Mouse (Mus musculus): ENCODE measurements around the gene Nlgn3. TPM values are rescaled to one million over a fixed set of nuclear protein-coding genes. Genes with fewer than 3 reads are reported as not detected.
"Not testable (repeated sequence)": the region's sequence is repeated elsewhere in the genome, so short reads cannot be mapped to it uniquely, and the experiment has no call there.

The Nlgn3 gene
- polyA plus RNA-seq, 1 experiment from 2014 or later, result 94.7 TPM

DNA sequence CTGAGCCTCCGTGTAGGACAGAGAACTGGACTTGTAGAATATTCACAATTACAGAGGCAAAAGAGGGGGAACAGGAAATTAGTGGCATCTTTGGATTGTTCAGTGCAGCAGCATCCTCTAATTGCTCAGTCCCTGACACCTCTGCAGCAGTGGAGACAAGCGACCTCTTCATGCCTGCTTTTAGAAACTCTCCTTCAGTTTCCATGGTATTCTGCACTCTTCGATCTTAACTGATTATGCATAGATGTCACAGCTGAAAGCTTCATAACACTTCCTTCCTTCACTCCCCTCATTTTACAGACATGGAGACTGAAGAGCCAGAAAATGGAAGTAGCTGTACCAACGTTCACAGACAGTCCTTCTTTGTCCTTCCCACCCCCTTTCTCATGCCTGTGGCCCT is 47.5 kb downstream of the Nlgn3 start:
- Histone ChIP-seq H3K4me3 (ENCODE audit: low read depth, low read length) (no peak overlapping the region), H3K4me2 (ENCODE audit: low read length) (no peak overlapping the region), H3K9me3 (replicated peaks; ENCODE audit: control insufficient read depth, low read length, poor library complexity, severe bottlenecking) (no peaks in the 10 kb centered on the region), H3K4me1 (ENCODE audit: control insufficient read depth, insufficient read depth, low read length) (no peaks in the 10 kb centered on the region), H3K9ac (ENCODE audit: low read depth, low read length) (no peak overlapping the region), H3K27me3 (ENCODE audit: control insufficient read depth, insufficient read depth, low read depth, low read length) (no peaks in the 10 kb centered on the region), H3K27ac (ENCODE audit: low read length) (no peak overlapping the region), H3K36me3 (ENCODE audit: control insufficient read depth, insufficient read depth, low read length) (no peaks in the 10 kb centered on the region)
- no peak for ATAC-seq
- WGBS, result 51% methylated on average over 4 of the region's 4 CpGs

DNA sequence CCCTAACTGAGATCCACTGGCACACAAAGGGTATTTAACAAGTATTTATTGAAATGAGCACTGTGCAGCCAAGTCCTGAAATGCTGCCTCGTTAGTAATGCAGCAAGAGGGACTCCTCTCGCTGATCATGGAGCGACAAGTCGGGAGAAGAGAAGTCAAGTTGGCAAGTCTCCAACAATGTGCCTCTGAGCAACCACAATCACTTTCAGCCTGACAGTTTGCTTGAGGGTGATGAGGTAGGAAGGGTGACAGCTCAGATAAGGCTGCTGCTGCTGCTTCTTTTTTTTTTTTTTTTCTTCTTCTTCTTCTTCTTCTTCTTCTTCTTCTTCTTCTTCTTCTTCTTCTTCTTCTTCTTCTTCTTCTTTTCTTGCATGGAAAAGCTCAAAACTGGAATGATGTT is 52.2 kb downstream of the Nlgn3 start:
- no peak overlapping the region for H3K4me3 ChIP-seq (ENCODE audit: low read depth, low read length)
- H3K4me2 ChIP-seq (ENCODE audit: low read length), result no peak overlapping the region
- no peaks in the 10 kb centered on the region for H3K4me1 ChIP-seq (ENCODE audit: control insufficient read depth, insufficient read depth, low read length)
- WGBS, result 61% methylated on average over 4 of the region's 4 CpGs
- H3K27ac ChIP-seq (ENCODE audit: low read length), result no peak overlapping the region
- H3K9me3 ChIP-seq (replicated peaks; ENCODE audit: control insufficient read depth, low read length, poor library complexity, severe bottlenecking), result no peaks in the 10 kb centered on the region
- H3K9ac ChIP-seq (ENCODE audit: low read depth, low read length), result no peak overlapping the region
- H3K36me3 ChIP-seq (ENCODE audit: control insufficient read depth, insufficient read depth, low read length), result no peaks in the 10 kb centered on the region
- no peak for ATAC-seq
- H3K27me3 ChIP-seq (ENCODE audit: control insufficient read depth, insufficient read depth, low read depth, low read length), result no peaks in the 10 kb centered on the region

DNA sequence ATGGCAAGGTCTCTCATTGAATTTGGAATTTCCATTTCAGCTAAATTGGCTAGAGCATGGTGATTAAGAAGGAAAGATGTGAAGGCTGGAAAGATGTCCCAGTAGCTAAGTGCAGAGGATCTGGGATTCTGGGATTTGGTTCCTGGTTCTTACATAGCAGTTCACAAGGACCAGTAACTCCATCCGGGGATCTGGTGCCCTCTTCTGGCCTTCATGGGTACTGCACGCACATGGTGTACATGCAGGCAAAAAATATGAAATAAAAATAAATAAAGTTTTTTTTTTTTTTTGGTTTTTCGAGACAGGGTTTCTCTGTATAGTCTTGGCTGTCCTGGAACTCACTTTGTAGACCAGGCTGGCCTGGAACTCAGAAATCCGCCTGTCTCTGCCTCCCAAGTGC is 59.9 kb downstream of the Nlgn3 start:
- ATAC-seq; H3K27me3 ChIP-seq (ENCODE audit: control insufficient read depth, insufficient read depth, low read depth, low read length); H3K4me3 ChIP-seq (ENCODE audit: low read depth, low read length); H3K27ac ChIP-seq (ENCODE audit: low read length); H3K4me2 ChIP-seq (ENCODE audit: low read length); H3K4me1 ChIP-seq (ENCODE audit: control insufficient read depth, insufficient read depth, low read length); H3K9me3 ChIP-seq (replicated peaks; ENCODE audit: control insufficient read depth, low read length, poor library complexity, severe bottlenecking); H3K9ac ChIP-seq (ENCODE audit: low read depth, low read length); H3K36me3 ChIP-seq (ENCODE audit: control insufficient read depth, insufficient read depth, low read length): not testable (repeated sequence)
- 69% methylated on average over 4 of the region's 4 CpGs for WGBS

DNA sequence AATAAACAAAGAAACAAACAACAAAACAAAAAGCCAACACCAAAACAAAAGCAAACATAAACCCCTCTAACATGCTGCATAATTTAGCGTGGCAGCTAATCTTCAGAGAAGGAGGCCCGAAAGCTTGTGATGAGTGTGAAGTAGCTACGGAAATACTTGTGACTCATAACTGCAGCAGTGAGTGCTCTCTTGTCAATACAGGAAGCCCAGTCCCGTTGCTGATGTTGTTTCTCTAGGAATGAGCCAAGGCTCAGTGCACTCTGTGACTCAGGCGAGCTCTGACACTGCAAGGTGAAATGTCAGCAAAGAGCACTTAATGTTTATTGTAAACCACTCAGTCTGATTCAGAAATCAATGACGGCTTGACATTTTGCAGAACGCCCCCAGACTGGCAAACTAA is 70.0 kb downstream of the Nlgn3 start:
- Histone ChIP-seq H3K4me2 (ENCODE audit: low read length) (no peak overlapping the region), H3K4me1 (ENCODE audit: control insufficient read depth, insufficient read depth, low read length) (no peaks in the 10 kb centered on the region), H3K27me3 (ENCODE audit: control insufficient read depth, insufficient read depth, low read depth, low read length) (no peaks in the 10 kb centered on the region), H3K27ac (ENCODE audit: low read length) (no peak overlapping the region), H3K9me3 (replicated peaks; ENCODE audit: control insufficient read depth, low read length, poor library complexity, severe bottlenecking) (no peaks in the 10 kb centered on the region), H3K4me3 (ENCODE audit: low read depth, low read length) (no peak overlapping the region), H3K9ac (ENCODE audit: low read depth, low read length) (no peak overlapping the region), H3K36me3 (ENCODE audit: control insufficient read depth, insufficient read depth, low read length) (no peaks in the 10 kb centered on the region)
- WGBS, result 75% methylated on average over 7 of the region's 7 CpGs
- ATAC-seq, result no peak

DNA sequence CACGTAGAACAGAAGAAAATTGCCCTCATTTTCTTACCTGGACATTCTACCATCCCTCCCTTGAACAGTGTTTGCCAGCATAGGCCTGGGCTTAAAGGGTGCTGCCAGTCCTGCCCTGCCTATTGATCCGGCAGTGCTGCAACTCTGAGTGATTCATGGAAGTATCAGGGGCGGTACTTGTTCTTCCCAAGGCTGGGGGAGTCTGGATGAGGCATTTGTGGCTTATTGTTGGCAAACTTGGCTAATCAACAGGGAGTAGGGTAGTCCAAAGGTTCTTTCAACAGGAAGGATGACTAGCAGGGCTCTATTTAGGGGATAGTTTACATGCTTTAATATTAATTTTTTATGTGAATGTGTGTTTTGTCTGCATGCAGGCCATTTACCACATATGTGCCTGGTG is 71.6 kb downstream of the Nlgn3 start:
- Histone ChIP-seq H3K4me3 (ENCODE audit: low read depth, low read length) (no peak overlapping the region), H3K9me3 (replicated peaks; ENCODE audit: control insufficient read depth, low read length, poor library complexity, severe bottlenecking) (no peaks in the 10 kb centered on the region), H3K4me2 (ENCODE audit: low read length) (no peak overlapping the region), H3K36me3 (ENCODE audit: control insufficient read depth, insufficient read depth, low read length) (no peaks in the 10 kb centered on the region), H3K9ac (ENCODE audit: low read depth, low read length) (no peak overlapping the region), H3K27me3 (ENCODE audit: control insufficient read depth, insufficient read depth, low read depth, low read length) (no peaks in the 10 kb centered on the region), H3K27ac (ENCODE audit: low read length) (no peak overlapping the region), H3K4me1 (ENCODE audit: control insufficient read depth, insufficient read depth, low read length) (no peaks in the 10 kb centered on the region)
- WGBS, result 64% methylated on average over 3 of the region's 3 CpGs
- ATAC-seq, result no peak

DNA sequence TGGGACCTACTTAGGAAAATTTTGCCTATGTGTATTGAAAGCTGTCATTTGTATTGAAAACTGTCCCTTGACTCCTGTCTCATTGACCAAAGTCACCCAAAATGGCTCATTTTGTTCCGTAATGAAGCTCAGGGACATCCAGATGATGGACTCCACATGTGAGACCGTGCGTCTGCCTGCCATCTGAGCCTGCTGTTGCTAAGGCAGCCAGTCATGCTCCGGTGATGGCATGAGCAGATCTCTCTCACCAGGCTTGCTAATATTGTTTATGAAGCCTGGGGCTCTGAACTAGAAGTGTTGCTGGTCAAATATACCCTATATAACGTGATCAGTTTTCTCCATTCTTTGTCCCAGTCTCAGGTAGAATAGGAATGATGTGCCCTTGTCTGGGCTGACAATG is 74.0 kb downstream of the Nlgn3 start:
- H3K9me3 ChIP-seq (replicated peaks; ENCODE audit: control insufficient read depth, low read length, poor library complexity, severe bottlenecking), result no peaks in the 10 kb centered on the region
- H3K9ac ChIP-seq (ENCODE audit: low read depth, low read length), result no peak overlapping the region
- H3K4me1 ChIP-seq (ENCODE audit: control insufficient read depth, insufficient read depth, low read length), result no peaks in the 10 kb centered on the region
- no peak overlapping the region for H3K4me2 ChIP-seq (ENCODE audit: low read length)
- no peaks in the 10 kb centered on the region for H3K36me3 ChIP-seq (ENCODE audit: control insufficient read depth, insufficient read depth, low read length)
- no peak overlapping the region for H3K4me3 ChIP-seq (ENCODE audit: low read depth, low read length)
- no peak overlapping the region for H3K27ac ChIP-seq (ENCODE audit: low read length)
- no peaks in the 10 kb centered on the region for H3K27me3 ChIP-seq (ENCODE audit: control insufficient read depth, insufficient read depth, low read depth, low read length)
- ATAC-seq, result no peak
- WGBS, result 52% methylated on average over 5 of the region's 5 CpGs

Other genes starting within 250 kb of the Nlgn3 start
- gene Tex11, start 239.5 kb upstream of the Nlgn3 start, polyA plus RNA-seq (2015; fragmentation: Nextera tagmentation; extraction: Ambion mirVana), result 0.10 and 0.11 TPM in 2 replicates
- 9.3 and 20.2 TPM in 2 replicates for gene Slc7a3, start 213.1 kb upstream of the Nlgn3 start, polyA plus RNA-seq (2015; fragmentation: Nextera tagmentation; extraction: Ambion mirVana)
- 47.9 and 49.5 TPM in 2 replicates for gene Snx12, start 76.6 kb upstream of the Nlgn3 start, polyA plus RNA-seq (2015; fragmentation: Nextera tagmentation; extraction: Ambion mirVana)
- gene Foxo4, start 44.6 kb upstream of the Nlgn3 start, polyA plus RNA-seq (2015; fragmentation: Nextera tagmentation; extraction: Ambion mirVana), result 0.57 and 0.65 TPM in 2 replicates
- gene Gm614, start 35.2 kb upstream of the Nlgn3 start, polyA plus RNA-seq (2015; fragmentation: Nextera tagmentation; extraction: Ambion mirVana), result not detected in 2 replicates
- gene Il2rg, start 30.9 kb upstream of the Nlgn3 start, polyA plus RNA-seq (2015; fragmentation: Nextera tagmentation; extraction: Ambion mirVana), result 5.6 and 5.7 TPM in 2 replicates
- not detected in 2 replicates for gene Gm20489, start 30.1 kb upstream of the Nlgn3 start, polyA plus RNA-seq (2015; fragmentation: Nextera tagmentation; extraction: Ambion mirVana)
- 24.4 and 26.0 TPM in 2 replicates for gene Med12, start 25.1 kb upstream of the Nlgn3 start, polyA plus RNA-seq (2015; fragmentation: Nextera tagmentation; extraction: Ambion mirVana)
- 1.3 TPM in 2 replicates for gene Gjb1, start 77.2 kb downstream of the Nlgn3 start, polyA plus RNA-seq (2015; fragmentation: Nextera tagmentation; extraction: Ambion mirVana)
- gene Zmym3, start 121.7 kb downstream of the Nlgn3 start, polyA plus RNA-seq (2015; fragmentation: Nextera tagmentation; extraction: Ambion mirVana), result 110 and 119 TPM in 2 replicates
- gene Nono, start 130.2 kb downstream of the Nlgn3 start, polyA plus RNA-seq (2015; fragmentation: Nextera tagmentation; extraction: Ambion mirVana), result 292 and 324 TPM in 2 replicates
- 1.2 and 2.1 TPM in 2 replicates for gene Itgb1bp2, start 149.9 kb downstream of the Nlgn3 start, polyA plus RNA-seq (2015; fragmentation: Nextera tagmentation; extraction: Ambion mirVana)
- gene Taf1, start 233.6 kb downstream of the Nlgn3 start, polyA plus RNA-seq (2015; fragmentation: Nextera tagmentation; extraction: Ambion mirVana), result 16.0 and 17.1 TPM in 2 replicates

Data from midbrain, embryonic 16.5 days (tissue).